Mouse (Mus musculus): ENCODE measurements at regions not wholly inside any gene's neighbourhood (a gene's known extent, or its start where the extent isn't known, plus 50 kb on each side); places are given as distances from the start of the nearest gene placed in this dataset.

DNA sequence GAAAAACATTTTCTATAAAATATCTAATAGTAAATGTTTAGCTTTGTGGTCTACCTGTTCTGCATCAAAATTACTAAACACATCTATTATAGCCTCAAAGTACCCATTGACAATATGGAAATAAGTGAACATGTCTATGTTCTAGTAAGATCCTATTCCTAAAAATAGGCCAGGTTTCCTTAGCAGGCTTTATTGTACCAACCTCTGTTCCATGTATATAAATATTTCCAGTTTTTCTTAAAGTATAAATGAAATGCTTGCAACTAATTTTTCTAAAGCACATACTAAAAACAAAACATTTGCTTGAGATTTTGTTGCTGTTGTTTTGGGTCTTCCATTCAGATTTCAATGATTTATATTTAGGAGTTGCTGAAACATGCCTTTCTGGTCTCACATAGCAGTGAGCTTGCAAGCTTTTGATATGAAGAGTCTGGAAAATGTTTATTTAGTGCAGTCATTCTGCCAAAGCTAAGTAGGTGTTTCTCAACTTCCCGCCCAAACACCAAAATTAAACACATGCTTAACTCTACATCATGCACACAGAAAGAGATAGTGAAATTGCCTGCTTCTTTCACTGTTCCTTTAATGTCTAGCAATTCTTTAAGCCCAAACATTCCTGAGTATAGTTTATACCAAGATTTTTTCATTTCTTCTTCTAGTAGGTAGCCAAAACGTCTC, 380.6 kb upstream of the Gli3 start:
- no peak overlapping the region for H3K9ac ChIP-seq
- no peak overlapping the region for H3K4me2 ChIP-seq (replicated peaks)
- 46% methylated on average over 2 of the region's 2 CpGs for WGBS
- no peaks in the 10 kb centered on the region for H3K36me3 ChIP-seq
- no peak overlapping the region for H3K4me3 ChIP-seq (replicated peaks)
- ATAC-seq = no peak
- no peaks in the 10 kb centered on the region for H3K9me3 ChIP-seq
- no peak overlapping the region for H3K27ac ChIP-seq
- no peaks in the 10 kb centered on the region for H3K27me3 ChIP-seq (replicated peaks)
- no peaks in the 10 kb centered on the region for H3K4me1 ChIP-seq (replicated peaks)

GRCm38 (mm10) chr13:15094836-15095235, 368.2 kb upstream of the Gli3 start:
- H3K4me2 ChIP-seq (replicated peaks) = no peak overlapping the region
- no peaks in the 10 kb centered on the region for H3K4me1 ChIP-seq (replicated peaks)
- H3K27me3 ChIP-seq (replicated peaks) = no peaks in the 10 kb centered on the region
- H3K27ac ChIP-seq = no peak overlapping the region
- no peak overlapping the region for H3K4me3 ChIP-seq (replicated peaks)
- no peaks in the 10 kb centered on the region for H3K9me3 ChIP-seq
- H3K36me3 ChIP-seq = no peaks in the 10 kb centered on the region
- no peak overlapping the region for H3K9ac ChIP-seq
- no peak for ATAC-seq
- 69% methylated on average over 1 of the region's 1 CpGs for WGBS

- Histone ChIP-seq H3K9ac (no peak overlapping the region), H3K36me3 (no peaks in the 10 kb centered on the region), H3K27me3 (replicated peaks) (no peaks in the 10 kb centered on the region), H3K4me3 (replicated peaks) (no peak overlapping the region), H3K4me2 (replicated peaks) (no peak overlapping the region), H3K4me1 (replicated peaks) (no peaks in the 10 kb centered on the region), H3K9me3 (no peaks in the 10 kb centered on the region), H3K27ac (peak overlapping the region; percentile 65)
- WGBS = 19% methylated on average over 6 of the region's 6 CpGs
- no peak for ATAC-seq
Measured at GRCm38 (mm10) chr13:15107753-15108305, 355.2 kb upstream of the Gli3 start.

GRCm38 (mm10) chr13:15113383-15113782, 349.7 kb upstream of the Gli3 start:
- 66% methylated on average over 7 of the region's 7 CpGs for WGBS
- Histone ChIP-seq H3K27ac (no peak overlapping the region), H3K4me3 (replicated peaks) (no peak overlapping the region), H3K27me3 (replicated peaks) (no peaks in the 10 kb centered on the region), H3K36me3 (no peaks in the 10 kb centered on the region), H3K4me2 (replicated peaks) (no peak overlapping the region), H3K9ac (no peak overlapping the region), H3K9me3 (no peaks in the 10 kb centered on the region), H3K4me1 (replicated peaks) (no peaks in the 10 kb centered on the region)
- no peak for ATAC-seq

- ATAC-seq = peak; percentile 94
- no peak overlapping the region for H3K4me2 ChIP-seq (replicated peaks)
- H3K27me3 ChIP-seq (replicated peaks) = no peaks in the 10 kb centered on the region
- no peak overlapping the region for H3K9ac ChIP-seq
- 0 out of 2 replicates have a peak, but pooled peaks cover 3% of the 10 kb centered on the region for H3K4me1 ChIP-seq (replicated peaks)
- no peak overlapping the region for H3K4me3 ChIP-seq (replicated peaks)
- H3K27ac ChIP-seq = peak overlapping the region; percentile 62; the same call in 1 of the 2 replicates
- no peaks in the 10 kb centered on the region for H3K36me3 ChIP-seq
- no peaks in the 10 kb centered on the region for H3K9me3 ChIP-seq
- WGBS = 37% methylated on average over 2 of the region's 2 CpGs
Measured at GRCm38 (mm10) chr13:15130249-15130648, 332.8 kb upstream of the Gli3 start.

GRCm38 (mm10) chr13:15146167-15146566, 316.9 kb upstream of the Gli3 start:
- Histone ChIP-seq H3K27me3 (replicated peaks) (no peaks in the 10 kb centered on the region), H3K27ac (no peak overlapping the region), H3K4me2 (replicated peaks) (no peak overlapping the region), H3K36me3 (no peaks in the 10 kb centered on the region), H3K4me3 (replicated peaks) (no peak overlapping the region), H3K9ac (no peak overlapping the region), H3K4me1 (replicated peaks) (no peaks in the 10 kb centered on the region), H3K9me3 (no peaks in the 10 kb centered on the region)
- no peak for ATAC-seq
- WGBS = 61% methylated on average over 6 of the region's 6 CpGs

DNA sequence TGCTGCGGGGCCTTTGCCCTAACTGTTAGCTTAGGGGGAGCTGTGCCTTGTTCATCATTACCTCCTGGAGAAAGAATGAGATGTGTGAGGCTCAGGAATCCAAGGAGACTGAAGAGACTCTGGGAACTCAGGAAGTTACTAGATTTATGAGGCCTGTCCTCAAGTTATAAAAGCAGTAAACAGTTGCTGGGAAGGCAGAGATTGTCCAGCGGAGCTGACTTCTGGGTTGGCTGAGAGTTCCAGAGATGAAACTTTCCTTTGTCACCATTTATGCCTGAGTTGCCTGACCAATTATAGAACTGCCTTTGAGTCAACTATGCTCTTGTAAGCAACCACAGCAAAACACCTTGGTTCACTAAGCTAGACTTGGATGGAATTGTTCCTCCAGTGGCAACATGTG, 282.1 kb upstream of the Gli3 start:
- H3K36me3 ChIP-seq = no peaks in the 10 kb centered on the region
- no peak overlapping the region for H3K27ac ChIP-seq
- WGBS = 20% methylated on average over 2 of the region's 2 CpGs
- no peak for ATAC-seq
- no peaks in the 10 kb centered on the region for H3K4me1 ChIP-seq (replicated peaks)
- no peaks in the 10 kb centered on the region for H3K27me3 ChIP-seq (replicated peaks)
- no peak overlapping the region for H3K9ac ChIP-seq
- no peak overlapping the region for H3K4me3 ChIP-seq (replicated peaks)
- no peaks in the 10 kb centered on the region for H3K9me3 ChIP-seq
- H3K4me2 ChIP-seq (replicated peaks) = no peak overlapping the region

DNA sequence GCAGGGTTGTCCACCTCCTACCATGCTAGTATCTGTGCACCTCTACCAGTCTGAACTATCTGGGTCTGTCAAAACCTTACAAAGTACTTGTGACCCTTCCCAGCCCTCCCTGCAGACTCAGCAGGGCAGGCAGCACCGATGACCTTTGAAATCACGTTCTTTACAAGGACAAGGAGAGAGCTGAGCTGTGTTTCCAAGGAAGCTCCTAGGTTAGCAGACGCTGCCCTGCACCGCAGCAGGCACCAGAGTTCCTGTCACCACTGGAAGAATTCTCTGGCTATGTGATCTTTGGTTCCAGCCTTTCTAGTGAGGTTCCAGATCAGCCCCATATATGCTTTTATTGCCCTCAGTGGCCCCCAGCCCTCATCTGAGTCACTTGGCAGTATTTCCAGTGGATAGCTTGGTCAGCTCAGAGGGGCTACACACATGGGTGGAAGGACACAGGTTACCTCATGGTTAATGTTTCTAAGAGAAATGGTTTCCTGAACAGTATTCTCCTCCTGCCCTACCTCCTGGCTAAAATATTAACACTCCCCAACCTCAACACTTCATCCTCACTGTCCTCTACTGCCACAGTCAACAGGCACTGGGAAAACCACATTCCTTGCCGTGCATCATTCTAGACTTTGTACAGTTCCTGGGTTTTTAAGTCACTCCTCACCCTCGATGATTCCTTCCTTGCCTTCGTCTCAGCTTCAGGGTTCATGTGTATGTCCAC, 251.2 kb upstream of the Gli3 start:
- Histone ChIP-seq H3K27ac (no peak overlapping the region; the same call in 1 of the 2 replicates), H3K9me3 (no peaks in the 10 kb centered on the region), H3K36me3 (no peaks in the 10 kb centered on the region), H3K4me3 (replicated peaks) (no peak overlapping the region), H3K4me1 (replicated peaks) (peaks cover 6% of the 10 kb centered on the region; the same call in 1 of the 2 replicates), H3K9ac (no peak overlapping the region), H3K27me3 (replicated peaks) (no peaks in the 10 kb centered on the region), H3K4me2 (replicated peaks) (no peak overlapping the region)
- no peak for ATAC-seq
- WGBS = 67% methylated on average over 7 of the region's 7 CpGs

DNA sequence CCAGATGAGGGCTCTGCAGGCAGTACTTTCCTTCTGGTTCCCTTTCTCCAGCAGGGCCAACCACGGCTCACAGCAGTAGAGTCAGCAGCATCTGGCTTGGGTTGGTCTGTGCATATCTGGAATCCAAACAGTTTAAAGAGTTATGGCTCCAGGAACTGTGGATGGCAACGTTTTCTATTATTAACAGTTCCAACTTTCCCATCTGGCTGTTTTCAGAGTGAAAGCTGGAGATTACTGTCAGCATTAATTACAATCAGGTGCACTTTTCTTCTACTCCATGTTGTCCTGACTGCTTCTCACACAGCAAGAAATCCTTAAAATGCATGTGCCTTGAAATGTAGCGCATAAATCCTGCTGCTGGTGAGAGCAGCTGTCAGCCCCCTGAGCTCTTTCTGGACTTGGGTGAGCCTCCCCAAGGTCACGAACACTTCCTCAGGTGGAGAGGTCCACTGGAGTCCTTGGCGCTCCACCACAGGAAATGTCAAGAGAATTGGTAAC, 250.6 kb upstream of the Gli3 start:
- peak; percentile 71 for ATAC-seq
- Histone ChIP-seq H3K4me1 (replicated peaks) (peaks cover 6% of the 10 kb centered on the region; the same call in 1 of the 2 replicates), H3K27ac (peak overlapping the region; percentile 36; the same call in 1 of the 2 replicates)

DNA sequence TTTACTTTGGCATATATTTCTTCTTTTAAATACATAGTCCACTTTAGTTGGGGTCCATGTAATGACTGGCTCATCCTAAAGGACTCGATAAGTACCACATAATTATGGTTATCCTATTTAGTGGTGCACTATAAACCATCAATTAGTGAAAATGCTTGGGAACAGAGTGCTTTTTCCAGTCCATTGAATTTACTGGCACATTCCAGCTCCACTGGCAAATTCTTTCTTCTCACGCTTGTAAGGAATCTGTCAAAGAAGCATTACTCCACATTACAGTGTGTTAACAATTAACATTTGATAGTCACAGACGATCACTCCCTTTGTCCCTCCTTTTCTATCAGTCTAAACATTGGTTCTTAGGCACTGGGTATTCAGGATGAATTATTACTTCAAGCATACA, 241.7 kb upstream of the Gli3 start:
- H3K4me3 ChIP-seq (replicated peaks) = no peak overlapping the region
- H3K36me3 ChIP-seq = no peaks in the 10 kb centered on the region
- no peak overlapping the region for H3K9ac ChIP-seq
- H3K27me3 ChIP-seq (replicated peaks) = no peaks in the 10 kb centered on the region
- no peak overlapping the region for H3K4me2 ChIP-seq (replicated peaks)
- no peaks in the 10 kb centered on the region for H3K9me3 ChIP-seq
- WGBS = 50% methylated on average over 3 of the region's 3 CpGs
- no peak for ATAC-seq
- H3K4me1 ChIP-seq (replicated peaks) = no peaks in the 10 kb centered on the region
- H3K27ac ChIP-seq = no peak overlapping the region

More for the DNA sequence above, 250.6 kb upstream of the Gli3 start:
- Histone ChIP-seq H3K9ac (no peak overlapping the region), H3K4me3 (replicated peaks) (no peak overlapping the region), H3K4me2 (replicated peaks) (no peak overlapping the region), H3K36me3 (no peaks in the 10 kb centered on the region), H3K27me3 (replicated peaks) (no peaks in the 10 kb centered on the region), H3K9me3 (no peaks in the 10 kb centered on the region)
- 45% methylated on average over 5 of the region's 5 CpGs for WGBS

DNA sequence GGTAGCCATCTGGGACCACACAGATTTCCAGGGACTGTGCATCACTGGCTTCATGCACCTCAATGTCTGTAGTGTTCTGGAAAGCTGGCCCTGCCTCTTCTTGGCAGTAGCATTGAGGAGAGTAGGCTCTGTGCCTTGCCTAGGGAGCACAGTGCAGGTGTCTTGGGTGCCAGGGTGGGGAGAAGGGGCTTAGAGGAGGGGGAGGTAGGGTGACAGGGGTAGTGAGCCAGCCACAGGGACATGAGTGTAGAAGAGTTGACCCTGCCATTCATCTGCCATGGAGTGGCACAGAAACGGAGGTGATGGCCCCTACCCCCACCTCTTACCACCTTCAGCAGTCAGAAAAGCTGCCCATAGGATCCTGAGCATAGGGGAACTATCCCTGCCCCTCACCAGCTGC, 235.4 kb upstream of the Gli3 start:
- Histone ChIP-seq H3K36me3 (no peaks in the 10 kb centered on the region), H3K4me1 (replicated peaks) (no peaks in the 10 kb centered on the region), H3K4me2 (replicated peaks) (no peak overlapping the region), H3K27ac (no peak overlapping the region), H3K9ac (no peak overlapping the region), H3K4me3 (replicated peaks) (no peak overlapping the region), H3K27me3 (replicated peaks) (no peaks in the 10 kb centered on the region), H3K9me3 (no peaks in the 10 kb centered on the region)
- WGBS = 55% methylated on average over 1 of the region's 1 CpGs
- ATAC-seq = no peak
